Mouse (Mus musculus): Measurements from ENCODE around the gene Calhm5.

Calhm5 gene

DNA sequence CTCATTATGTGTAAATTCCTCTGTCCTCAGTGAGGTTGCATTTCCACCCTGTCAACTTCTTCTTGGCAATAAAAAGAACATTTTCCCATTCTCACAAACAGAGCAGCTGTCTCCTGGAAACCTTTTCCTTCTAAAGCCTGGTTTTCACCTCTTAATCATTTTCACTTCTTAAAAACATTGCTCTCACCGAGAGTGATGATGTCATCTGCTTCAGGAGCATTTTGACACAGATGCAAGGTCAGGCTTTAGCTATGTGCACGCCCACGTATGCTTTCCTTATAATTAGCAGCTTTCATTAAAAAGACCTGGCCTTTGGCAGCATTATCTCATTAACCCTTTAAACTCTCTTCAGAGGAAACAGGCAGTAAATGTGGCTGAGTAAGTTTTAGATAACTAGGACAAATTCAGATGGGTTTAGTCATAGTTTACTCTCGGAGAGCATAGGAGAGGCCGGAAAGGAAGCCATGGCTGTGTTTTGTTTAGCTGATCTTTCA, 25.3 kb downstream of the Calhm5 start:
- peak; percentile 14 for DNase-seq (ENCODE audit: low read depth)

DNA sequence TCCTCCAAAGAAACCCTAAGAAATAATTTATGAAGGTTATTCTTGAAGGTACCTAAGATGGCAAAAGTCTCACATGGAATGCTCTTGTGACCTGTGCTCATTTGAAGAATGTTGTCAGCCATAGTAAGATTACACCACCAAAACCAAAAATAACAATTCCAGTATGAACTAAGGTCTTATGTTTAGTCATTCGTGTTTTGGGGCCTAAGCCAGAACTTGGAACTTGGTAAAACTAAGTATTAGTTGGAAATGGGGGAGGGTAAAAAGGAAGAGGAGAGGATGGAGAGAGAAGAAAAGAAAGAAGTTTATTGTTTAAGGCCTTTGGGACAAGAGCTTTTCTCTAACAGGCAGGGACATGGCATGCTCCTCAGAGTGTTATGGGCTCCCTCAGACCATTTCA, 26.7 kb downstream of the Calhm5 start:
- DNase-seq (ENCODE audit: low read depth) = no peak

DNA sequence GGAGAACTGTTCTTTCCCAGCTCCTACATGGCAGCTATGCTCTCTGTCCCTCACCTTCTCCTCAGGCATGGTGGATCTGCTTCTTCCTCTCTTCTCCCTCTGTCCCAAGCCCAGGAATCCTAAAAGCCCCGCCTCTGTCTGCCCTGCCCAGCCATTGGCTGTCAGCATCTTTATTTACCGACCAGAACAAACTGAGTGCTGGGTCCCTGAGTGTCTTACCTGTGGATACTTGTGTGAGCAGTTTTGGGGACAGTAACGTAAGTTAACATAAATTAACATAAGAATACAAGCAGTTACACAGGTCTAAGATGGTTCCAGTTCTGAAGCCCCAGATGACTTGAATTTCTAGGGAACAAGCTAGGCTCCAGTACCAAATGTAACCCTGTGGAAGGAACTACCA, 29.7 kb downstream of the Calhm5 start:
- no peak for DNase-seq (ENCODE audit: low read depth)

DNA sequence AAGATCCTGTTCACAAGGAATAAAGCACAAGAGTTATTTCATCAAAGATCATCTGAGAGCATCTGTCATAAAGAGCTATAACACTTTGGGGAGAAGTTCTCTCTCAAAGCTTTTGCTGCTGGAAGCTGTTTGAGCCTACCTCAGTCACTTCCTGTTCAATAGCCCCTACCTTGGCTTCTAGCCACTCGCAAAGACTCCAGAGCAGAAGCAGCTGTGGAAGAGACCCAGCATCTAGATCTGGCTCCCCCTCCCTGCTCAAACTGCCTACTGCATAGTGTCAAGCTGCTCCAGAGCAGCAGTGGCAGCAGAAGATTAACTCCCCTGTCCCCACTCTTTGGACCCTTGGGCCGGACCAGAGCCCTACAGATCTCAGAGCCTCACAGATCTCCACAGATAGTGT, 42.3 kb downstream of the Calhm5 start:
- DNase-seq (ENCODE audit: low read depth) = no peak

DNA sequence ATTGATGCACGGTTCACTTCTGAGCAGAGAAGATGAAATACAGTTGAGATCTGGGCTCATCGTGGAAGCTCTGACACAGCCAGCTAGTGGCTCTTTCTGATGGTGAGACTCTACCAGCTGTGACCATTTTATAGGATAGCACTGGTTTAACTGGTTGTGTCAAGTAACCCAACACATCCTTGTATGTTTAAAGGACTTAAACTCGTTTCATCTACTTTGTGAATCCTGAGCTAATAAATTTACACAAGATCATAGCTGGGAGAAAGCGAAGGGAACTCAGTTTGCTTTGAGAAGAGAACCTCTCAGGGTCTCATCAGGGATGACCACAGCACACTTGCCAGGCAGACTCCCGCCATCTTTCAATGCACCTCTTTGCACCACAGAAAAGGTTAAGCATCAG, 52.1 kb downstream of the Calhm5 start, which contains the start of gene Calhm4:
Gene Calhm4, minus strand, starts transcription at position 101 of the 400 bp plus-strand sequence.
- DNase-seq (ENCODE audit: low read depth) = no peak

Measured in induced T-regulatory cell, adult 2 months (primary cell).